Mouse (Mus musculus): ENCODE measurements around the gene Clmn. TPM values are rescaled to one million over a fixed set of nuclear protein-coding genes. Genes with fewer than 3 reads are reported as not detected.

Clmn gene
- polyA plus RNA-seq, 1 experiment = not detected

DNA sequence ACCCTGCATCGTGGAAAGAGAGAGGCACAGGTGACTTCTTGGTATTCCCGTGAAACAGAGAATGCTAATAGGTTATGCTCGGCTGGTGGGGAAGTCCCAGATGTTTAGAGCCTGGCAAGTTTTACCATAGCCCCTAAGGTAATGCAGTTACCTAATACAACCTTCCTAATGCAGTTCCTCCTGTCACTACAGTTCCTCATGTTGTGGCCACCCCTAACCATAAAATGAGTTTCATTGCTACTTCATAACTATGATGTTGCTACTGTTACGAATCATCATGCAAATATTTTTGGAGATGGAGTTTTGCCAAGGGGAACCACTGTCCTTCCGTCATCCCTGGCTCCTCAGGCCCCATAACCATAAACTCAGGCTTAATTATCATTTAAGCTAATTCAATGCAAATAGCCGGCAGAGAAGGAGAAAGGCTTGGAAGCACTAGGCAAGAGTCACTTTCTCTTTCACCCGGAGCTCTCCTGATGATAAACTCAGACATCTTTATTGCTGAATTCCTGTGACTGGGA lies 53.9 kb downstream of the Clmn start:
- TF ChIP-seq POLR2A (IDR thresholded peaks at IDR 0.05; ENCODE audit: borderline replicate concordance, low read depth, low read length) (no peak), CTCF (IDR thresholded peaks at IDR 0.05; ENCODE audit: low read depth, low read length) (no peak)
- Histone ChIP-seq H3K4me1 (ENCODE audit: control insufficient read depth, insufficient read depth, low read length) (no peaks in the 10 kb centered on the region), H3K4me3 (ENCODE audit: insufficient read depth, low read length) (no peak overlapping the region), H3K27ac (ENCODE audit: insufficient read depth, low read depth, low read length) (no peak overlapping the region)

- Histone ChIP-seq H3K27ac (ENCODE audit: insufficient read depth, low read depth, low read length) (no peak overlapping the region), H3K4me3 (ENCODE audit: insufficient read depth, low read length) (no peak overlapping the region), H3K4me1 (ENCODE audit: control insufficient read depth, insufficient read depth, low read length) (no peaks in the 10 kb centered on the region)
- TF ChIP-seq POLR2A (IDR thresholded peaks at IDR 0.05; ENCODE audit: borderline replicate concordance, low read depth, low read length) (no peak), CTCF (IDR thresholded peaks at IDR 0.05; ENCODE audit: low read depth, low read length) (no peak)
Observed at GRCm38 (mm10) chr12:104808421-104809067, 56.3 kb downstream of the Clmn start.

DNA sequence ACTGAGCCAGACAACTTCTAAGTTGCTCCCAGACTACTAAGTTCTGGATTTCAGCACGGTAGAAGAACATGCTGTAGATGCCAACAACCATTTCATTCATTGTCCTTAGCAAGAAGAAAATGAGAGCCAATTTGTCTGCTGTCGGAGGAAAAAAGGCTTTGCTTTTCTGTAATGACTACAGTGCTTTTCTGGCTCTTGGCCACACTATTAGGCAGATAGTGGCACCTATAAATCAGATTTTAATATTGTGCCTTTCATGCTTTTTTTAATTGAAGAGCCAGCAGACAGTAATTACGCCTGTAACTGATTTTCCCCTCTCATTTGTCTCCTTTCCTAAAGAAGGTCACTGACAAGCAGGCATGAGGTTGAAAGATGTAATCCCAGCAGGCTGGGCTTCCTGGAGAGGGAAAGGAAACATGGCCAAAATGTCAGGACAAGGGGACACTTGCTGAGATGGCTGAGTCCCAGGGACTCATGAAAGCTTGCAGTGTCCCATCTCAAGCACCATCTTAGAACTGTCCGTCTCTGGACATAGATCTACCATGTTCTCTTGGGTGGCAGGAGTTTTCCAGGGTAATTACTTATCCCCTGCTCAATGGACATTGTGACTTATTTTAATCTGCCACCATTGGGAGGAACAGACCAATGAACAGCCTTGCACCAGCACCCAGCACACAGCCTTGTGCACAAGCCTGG lies 58.0 kb downstream of the Clmn start:
- Histone ChIP-seq H3K4me1 (ENCODE audit: control insufficient read depth, insufficient read depth, low read length) (no peaks in the 10 kb centered on the region), H3K27ac (ENCODE audit: insufficient read depth, low read depth, low read length) (no peak overlapping the region), H3K4me3 (ENCODE audit: insufficient read depth, low read length) (no peak overlapping the region)
- TF ChIP-seq CTCF (IDR thresholded peaks at IDR 0.05; ENCODE audit: low read depth, low read length) (no peak), POLR2A (IDR thresholded peaks at IDR 0.05; ENCODE audit: borderline replicate concordance, low read depth, low read length) (no peak)

- no peak overlapping the region for H3K4me3 ChIP-seq (ENCODE audit: insufficient read depth, low read length)
- TF ChIP-seq POLR2A (IDR thresholded peaks at IDR 0.05; ENCODE audit: borderline replicate concordance, low read depth, low read length) = no peak
- no peaks in the 10 kb centered on the region for H3K4me1 ChIP-seq (ENCODE audit: control insufficient read depth, insufficient read depth, low read length)
- H3K27ac ChIP-seq (ENCODE audit: insufficient read depth, low read depth, low read length) = no peak overlapping the region
Observed at GRCm38 (mm10) chr12:104801494-104802260, 63.2 kb downstream of the Clmn start.

DNA sequence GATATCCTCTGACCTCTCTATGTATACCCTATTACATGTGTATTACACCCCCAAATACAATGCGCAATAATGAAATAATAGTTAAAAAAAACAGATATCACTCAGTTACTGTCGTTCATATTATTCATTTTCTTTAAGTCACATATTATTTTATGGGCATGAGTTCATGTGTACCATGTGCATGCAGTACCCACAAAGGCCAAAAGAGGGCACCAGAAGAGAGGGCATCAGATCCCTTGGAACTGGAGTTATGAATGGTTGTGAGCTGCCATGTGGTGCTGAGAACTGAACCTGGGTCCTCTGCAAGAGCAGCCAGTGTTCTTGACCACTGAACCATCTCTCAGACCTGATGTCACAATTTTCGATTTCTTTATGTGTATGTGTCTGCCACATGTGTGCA lies 65.5 kb downstream of the Clmn start:
- Histone ChIP-seq H3K27ac (ENCODE audit: insufficient read depth, low read depth, low read length) (no peak overlapping the region), H3K4me3 (ENCODE audit: insufficient read depth, low read length) (no peak overlapping the region), H3K4me1 (ENCODE audit: control insufficient read depth, insufficient read depth, low read length) (no peaks in the 10 kb centered on the region)
- no peak for TF ChIP-seq CTCF (IDR thresholded peaks at IDR 0.05; ENCODE audit: low read depth, low read length)
- no peak for TF ChIP-seq POLR2A (IDR thresholded peaks at IDR 0.05; ENCODE audit: borderline replicate concordance, low read depth, low read length)

- no peaks in the 10 kb centered on the region for H3K4me1 ChIP-seq (ENCODE audit: control insufficient read depth, insufficient read depth, low read length)
- TF ChIP-seq POLR2A (IDR thresholded peaks at IDR 0.05; ENCODE audit: borderline replicate concordance, low read depth, low read length) = no peak
- no peak for TF ChIP-seq CTCF (IDR thresholded peaks at IDR 0.05; ENCODE audit: low read depth, low read length)
- no peak overlapping the region for H3K27ac ChIP-seq (ENCODE audit: insufficient read depth, low read depth, low read length)
- H3K4me3 ChIP-seq (ENCODE audit: insufficient read depth, low read length) = no peak overlapping the region
Observed at GRCm38 (mm10) chr12:104797905-104798304, 67.0 kb downstream of the Clmn start.

GRCm38 (mm10) chr12:104796635-104797378 lies 68.1 kb downstream of the Clmn start:
- Histone ChIP-seq H3K4me3 (ENCODE audit: insufficient read depth, low read length) (no peak overlapping the region), H3K27ac (ENCODE audit: insufficient read depth, low read depth, low read length) (no peak overlapping the region), H3K4me1 (ENCODE audit: control insufficient read depth, insufficient read depth, low read length) (no peaks in the 10 kb centered on the region)
- no peak for TF ChIP-seq POLR2A (IDR thresholded peaks at IDR 0.05; ENCODE audit: borderline replicate concordance, low read depth, low read length)
- no peak for TF ChIP-seq CTCF (IDR thresholded peaks at IDR 0.05; ENCODE audit: low read depth, low read length)

DNA sequence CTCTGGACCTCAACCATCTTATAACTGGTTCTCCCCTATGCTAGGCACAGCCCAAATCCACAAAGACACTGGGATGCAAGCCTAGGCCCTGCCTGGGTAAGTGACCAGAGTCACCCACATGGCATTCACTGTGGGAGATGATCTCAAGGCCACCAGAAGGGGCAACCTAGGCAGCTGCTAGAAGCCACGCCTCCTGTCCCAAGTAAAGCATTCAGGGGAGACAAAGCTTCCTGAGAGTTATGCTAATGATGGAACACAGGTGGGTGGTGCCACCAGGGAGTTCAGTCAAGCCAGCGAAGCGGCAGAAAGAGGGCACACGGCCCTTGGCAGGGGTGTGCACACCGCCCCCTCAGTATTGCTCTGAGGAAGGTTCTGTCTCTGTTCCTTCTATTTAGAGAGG lies 69.9 kb downstream of the Clmn start:
- no peak overlapping the region for H3K27ac ChIP-seq (ENCODE audit: insufficient read depth, low read depth, low read length)
- no peak for TF ChIP-seq POLR2A (IDR thresholded peaks at IDR 0.05; ENCODE audit: borderline replicate concordance, low read depth, low read length)
- no peaks in the 10 kb centered on the region for H3K4me1 ChIP-seq (ENCODE audit: control insufficient read depth, insufficient read depth, low read length)
- no peak overlapping the region for H3K4me3 ChIP-seq (ENCODE audit: insufficient read depth, low read length)

DNA sequence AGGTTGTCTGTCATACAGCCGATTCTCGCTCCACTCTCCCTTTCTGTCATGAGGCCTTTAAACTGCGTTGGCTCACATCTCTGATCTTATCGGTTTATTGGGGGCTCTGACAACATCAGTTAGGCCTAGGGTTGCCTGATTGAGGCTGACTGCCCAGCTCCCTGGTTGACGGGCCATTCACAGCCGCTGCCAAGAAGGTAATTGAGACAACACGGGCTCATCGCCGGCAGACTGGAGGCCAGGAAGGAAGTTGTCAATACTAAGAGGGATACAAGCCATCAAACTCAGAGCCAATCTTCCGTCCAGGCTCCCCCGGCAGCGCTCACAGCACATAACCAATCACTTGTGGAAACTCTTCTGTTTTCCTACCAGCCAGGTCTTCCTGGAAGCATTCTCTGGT lies 71.4 kb downstream of the Clmn start:
- TF ChIP-seq CTCF (IDR thresholded peaks at IDR 0.05; ENCODE audit: low read depth, low read length) (no peak), POLR2A (IDR thresholded peaks at IDR 0.05; ENCODE audit: borderline replicate concordance, low read depth, low read length) (no peak)
- H3K4me1 ChIP-seq (ENCODE audit: control insufficient read depth, insufficient read depth, low read length) = no peaks in the 10 kb centered on the region
- no peak overlapping the region for H3K4me3 ChIP-seq (ENCODE audit: insufficient read depth, low read length)
- H3K27ac ChIP-seq (ENCODE audit: insufficient read depth, low read depth, low read length) = no peak overlapping the region
